Mouse (Mus musculus) heart, postnatal 0 days (tissue): ENCODE measurements at regions not wholly inside any gene's neighbourhood (a gene's known extent, or its start where the extent isn't known, plus 50 kb on each side); places are given as distances from the start of the nearest gene placed in this dataset.

Experiments
- CTCF ChIP-seq: IDR thresholded peaks from 2 replicates; pipeline ENCODE4 v1.5.1; 2016; ENCODE audit warnings: antibody characterized with exemption, control low read depth, low read depth
- EP300 ChIP-seq: IDR thresholded peaks from 2 replicates; pipeline ENCODE4 v1.6.1; 2016; ENCODE audit warnings: antibody characterized with exemption, low read depth

GRCm38 (mm10) chr12:94943067-94943466 is 749.0 kb upstream of the Flrt2 start:
- no peak for TF ChIP-seq CTCF
- TF ChIP-seq EP300 = no peak
